Mouse (Mus musculus) CH12.LX (cell line): ENCODE results near the gene Cenpb. TPM values are rescaled to one million over a fixed set of nuclear protein-coding genes. Genes with fewer than 3 reads are reported as not detected.

Source experiments
- DNase-seq: peaks from one replicate; pipeline ENCODE4 v3.0.0-alpha.2; 2013; ENCODE audit errors: extremely low read depth
- H3K27ac ChIP-seq: 2 replicates; pipeline ENCODE4 v1.5.1; 2012; ENCODE audit warnings: low read depth, mild to moderate bottlenecking, control low read depth, moderate library complexity; ENCODE audit not compliant: insufficient read depth
- H3K27me3 ChIP-seq: replicated peaks from 2 replicates; pipeline ENCODE3; 2012; ENCODE audit warnings: inconsistent platforms
- H3K36me3 ChIP-seq, 2 experiments: replicated peaks in 1 of 2; 2 replicates each; pipeline versions ENCODE3 to v1.6.1; 2012; ENCODE audit warnings: inconsistent platforms in 1 of 2, low read length in 1 of 2, mild to moderate bottlenecking in 1 of 2, mixed read lengths in 1 of 2, moderate library complexity in 1 of 2; ENCODE audit not compliant: control insufficient read depth in 1 of 2, insufficient read depth in 1 of 2
- H3K4me1 ChIP-seq, 2 experiments: 2 replicates each; pipeline ENCODE4 v1.6.1; 2012; ENCODE audit warnings: inconsistent platforms in 1 of 2, moderate library complexity in 1 of 2; ENCODE audit not compliant: insufficient read depth in 2 of 2, control insufficient read depth in 1 of 2
- H3K4me2 ChIP-seq: 2 replicates; pipeline ENCODE4 v1.6.1; 2012; ENCODE audit warnings: low read depth, mild to moderate bottlenecking, control low read depth; ENCODE audit not compliant: poor library complexity, insufficient read depth, severe bottlenecking
- H3K4me3 ChIP-seq, 3 experiments: fragments of 150-350 bp in 1 of 3; sonication (generic) in 1 of 3; replicated peaks in 1 of 3; 2 replicates each; pipeline versions ENCODE3 to v1.5.1; 2011 to 2012; ENCODE audit warnings: low read depth in 2 of 3, low read length in 2 of 3, mild to moderate bottlenecking in 2 of 3, moderate library complexity in 2 of 3, control low read depth in 1 of 3, improper control_type of control experiment in 1 of 3, inconsistent platforms in 1 of 3, mixed read lengths in 1 of 3; ENCODE audit not compliant: poor library complexity in 1 of 3
- H3K79me2 ChIP-seq: replicated peaks from 2 replicates; pipeline ENCODE4 v1.6.1; 2012; ENCODE audit warnings: mild to moderate bottlenecking, moderate library complexity; ENCODE audit not compliant: control insufficient read depth, poor library complexity, insufficient read depth, severe bottlenecking; ENCODE audit errors: extremely low read depth
- H3K9ac ChIP-seq: 2 replicates; pipeline ENCODE4 v1.6.1; 2012; ENCODE audit warnings: low read depth, mild to moderate bottlenecking, control low read depth, moderate library complexity; ENCODE audit not compliant: insufficient read depth
- H3K9me3 ChIP-seq: replicated peaks from 2 replicates; pipeline ENCODE3; 2012; ENCODE audit warnings: low read length, inconsistent platforms, mixed read lengths
- BHLHE40 ChIP-seq: IDR thresholded peaks from 2 replicates; pipeline ENCODE4 v1.6.1; 2011; ENCODE audit warnings: mild to moderate bottlenecking, low read depth, low read length, improper control_type of control experiment
- CHD2 ChIP-seq: IDR thresholded peaks from 2 replicates; pipeline ENCODE4 v1.6.1; 2011; ENCODE audit warnings: low read length, improper control_type of control experiment
- CTCF ChIP-seq, 2 experiments: IDR thresholded peaks in 1 of 2; conservative IDR thresholded peaks in 1 of 2; 2 replicates each; pipeline ENCODE4 v1.5.1; 2011 to 2012; ENCODE audit warnings: low read depth in 2 of 2, low read length in 2 of 2, improper control_type of control experiment in 1 of 2, inconsistent platforms in 1 of 2, mild to moderate bottlenecking in 1 of 2, moderate library complexity in 1 of 2
- E2F4 ChIP-seq: IDR thresholded peaks from 2 replicates; pipeline ENCODE4 v1.6.1; 2011; ENCODE audit warnings: low read depth, low read length, improper control_type of control experiment; ENCODE audit not compliant: insufficient replicate concordance
- EP300 ChIP-seq: IDR thresholded peaks from 2 replicates; pipeline ENCODE4 v1.6.1; 2011; ENCODE audit warnings: low read length, improper control_type of control experiment
- GABPA ChIP-seq: IDR thresholded peaks from 2 replicates; pipeline ENCODE4 v1.6.1; 2012; ENCODE audit warnings: low read depth, low read length, improper control_type of control experiment, inconsistent platforms; ENCODE audit not compliant: insufficient replicate concordance
- IRF4 ChIP-seq: IDR thresholded peaks from 2 replicates; pipeline ENCODE4 v1.6.1; 2014; ENCODE audit warnings: low read depth, mild to moderate bottlenecking, inconsistent platforms, low read length, improper control_type of control experiment
- KAT2A ChIP-seq: IDR thresholded peaks from 2 replicates; pipeline ENCODE4 v1.6.1; 2012; ENCODE audit warnings: low read length, improper control_type of control experiment, inconsistent platforms; ENCODE audit not compliant: insufficient replicate concordance
- MAFK ChIP-seq: IDR thresholded peaks from 2 replicates; pipeline ENCODE4 v1.6.1; 2011; ENCODE audit warnings: low read length, improper control_type of control experiment; ENCODE audit not compliant: insufficient replicate concordance
- MAX ChIP-seq: IDR thresholded peaks from 2 replicates; pipeline ENCODE4 v1.6.1; 2011; ENCODE audit warnings: low read length, improper control_type of control experiment
- MAZ ChIP-seq: IDR thresholded peaks from 2 replicates; pipeline ENCODE4 v1.6.1; 2012; ENCODE audit warnings: low read depth, mild to moderate bottlenecking, inconsistent platforms, low read length, improper control_type of control experiment, moderate library complexity
- MXI1 ChIP-seq: IDR thresholded peaks from 2 replicates; pipeline ENCODE4 v1.6.1; 2011; ENCODE audit warnings: mild to moderate bottlenecking, low read depth, low read length, improper control_type of control experiment
- NRF1 ChIP-seq: IDR thresholded peaks from 2 replicates; pipeline ENCODE4 v1.6.1; 2014; ENCODE audit warnings: low read depth, mild to moderate bottlenecking, inconsistent platforms, low read length, improper control_type of control experiment, moderate library complexity
- POLR2A ChIP-seq: IDR thresholded peaks from 2 replicates; pipeline ENCODE4 v1.6.1; 2011; ENCODE audit warnings: low read depth, mild to moderate bottlenecking, improper control_type of control experiment, low read length
- POLR2AphosphoS2 ChIP-seq: IDR thresholded peaks from 2 replicates; pipeline ENCODE4 v1.6.1; 2011; ENCODE audit warnings: low read depth, low read length, improper control_type of control experiment
- TBP ChIP-seq: conservative IDR thresholded peaks from 2 replicates; pipeline ENCODE4 v1.6.1; 2011; ENCODE audit warnings: low read depth, low read length, improper control_type of control experiment
- USF2 ChIP-seq: conservative IDR thresholded peaks from 2 replicates; pipeline ENCODE4 v1.6.1; 2011; ENCODE audit warnings: low read depth, low read length, improper control_type of control experiment
- ZNF384 ChIP-seq: IDR thresholded peaks from 2 replicates; pipeline ENCODE4 v1.6.1; 2012; ENCODE audit warnings: low read depth, low read length, improper control_type of control experiment, inconsistent platforms
- dilution Hi-C: fragments of 300-500 bp; cut with MboI; formaldehyde crosslinking; loops from 2 replicates; pipeline ENCODE4 v1.14.3; 2020; ENCODE audit warnings: low sequenced_read_pairs; ENCODE audit not compliant: extremely low pct_unique_long_range_greater_than_20kb, extremely low pct_ligation_motif_present
- in situ Hi-C: fragments of 300-500 bp; cut with MboI; formaldehyde crosslinking; loops from 3 replicates; pipeline ENCODE4 v1.14.3; 2019; ENCODE audit warnings: low sequenced_read_pairs, low pct_ligation_motif_present, low pct_unique_long_range_greater_than_20kb, mixed read lengths
- polyA plus RNA-seq: library from polyadenylated mRNA; unstranded; fragments of >175 nt; gene quantifications from 2 replicates; pipeline ENCODE4 v1.2.1, GENCODE M21; 2012; ENCODE audit warnings: low read depth; ENCODE audit not compliant: insufficient read length
- total RNA-seq, 2 experiments: library from RNA; depleted of rRNA; stranded (reverse); fragments of 300-350 nt in 1 of 2; fragments of >200 nt in 1 of 2; gene quantifications; 2 replicates each; pipeline ENCODE4 v1.2.3; 2012 to 2014

Gene Cenpb
- total and polyA plus RNA-seq, 3 experiments = 18.1 to 26.6 (median 24.4) TPM

DNA sequence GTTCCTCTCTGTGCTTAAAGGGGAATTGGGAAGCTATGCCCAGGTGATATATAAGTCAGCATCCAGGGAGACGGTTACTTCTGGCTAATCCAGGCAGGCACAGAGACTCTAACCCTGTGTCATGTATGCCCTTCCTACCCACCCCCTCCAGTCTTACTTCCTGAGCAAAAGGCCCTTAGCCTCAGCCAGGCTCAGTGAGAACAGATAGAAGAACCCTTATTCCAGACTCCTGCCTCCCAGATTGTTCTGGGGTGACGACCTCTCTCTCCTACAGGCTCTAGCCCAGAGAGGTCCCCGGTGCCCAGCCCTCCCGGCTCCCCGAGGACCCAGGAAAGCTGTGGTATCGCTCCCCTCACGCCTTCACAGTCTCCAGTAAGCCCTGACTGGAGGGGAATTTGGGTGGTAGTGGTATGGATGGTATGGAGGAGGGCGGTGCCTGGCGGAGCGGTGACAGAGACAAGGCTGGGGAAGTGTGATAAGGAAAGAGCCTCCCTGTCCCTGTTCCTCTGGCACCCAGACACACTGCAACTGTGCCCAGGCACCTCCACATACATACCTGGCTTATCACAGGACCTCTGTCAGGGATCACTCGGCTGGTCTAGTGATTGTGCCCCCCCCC is 44.2 kb downstream of the Cenpb start:
- Histone ChIP-seq H3K9ac (no peak overlapping the region), H3K79me2 (no peaks in the 10 kb centered on the region), H3K4me1 (no peaks in the 10 kb centered on the region), H3K4me3 (no peak overlapping the region), H3K27me3 (no peaks in the 10 kb centered on the region), H3K36me3 (peaks cover 0 to 18% of the 10 kb centered on the region in 2 experiments), H3K4me2 (no peak overlapping the region), H3K27ac (no peak overlapping the region), H3K9me3 (no peaks in the 10 kb centered on the region)
- no peak for DNase-seq
- TF ChIP-seq EP300 = no peak
- TF ChIP-seq IRF4 = no peak
- no peak for TF ChIP-seq MAX
- no peak for TF ChIP-seq CHD2
- no peak for TF ChIP-seq E2F4
- TF ChIP-seq POLR2AphosphoS2 = no peak
- TF ChIP-seq GABPA = no peak
- TF ChIP-seq POLR2A = no peak
- no peak for TF ChIP-seq MAFK
- TF ChIP-seq NRF1 = no peak
- no peak for TF ChIP-seq KAT2A
- no peak for TF ChIP-seq TBP
- no peak for TF ChIP-seq CTCF (conservative IDR thresholded peaks at IDR 0.05 in 1 of 2, IDR thresholded peaks at IDR 0.05 in 1 of 2; ENCODE audit: low read depth in 2 of 2, low read length in 2 of 2)
- no peak for TF ChIP-seq MAZ
- dilution Hi-C loops = no loop called here
- in situ Hi-C loops = no loop called here

GRCm38 (mm10) chr2:131134826-131135400 is 45.0 kb downstream of the Cenpb start:
- Histone ChIP-seq H3K9ac (no peak overlapping the region), H3K9me3 (no peaks in the 10 kb centered on the region), H3K27ac (no peak overlapping the region), H3K27me3 (peaks cover under 1% of the 10 kb centered on the region), H3K4me2 (no peak overlapping the region), H3K79me2 (no peaks in the 10 kb centered on the region), H3K4me1 (no peaks in the 10 kb centered on the region), H3K36me3 (peaks cover 0 to 16% of the 10 kb centered on the region in 2 experiments), H3K4me3 (no peak overlapping the region)
- no peak for DNase-seq
- dilution Hi-C loops = no loop called here
- TF ChIP-seq MXI1 (no peak), CTCF (conservative IDR thresholded peaks at IDR 0.05 in 1 of 2, IDR thresholded peaks at IDR 0.05 in 1 of 2; ENCODE audit: low read depth in 2 of 2, low read length in 2 of 2) (no peak), BHLHE40 (no peak), GABPA (no peak), ZNF384 (no peak), USF2 (no peak)
- in situ Hi-C loops = no loop called here
